Mouse (Mus musculus): ENCODE data around the gene Vmn2r121. TPM values are rescaled to one million over a fixed set of nuclear protein-coding genes. Genes with fewer than 3 reads are reported as not detected.

Gene Vmn2r121
- not detected for total RNA-seq (2021)

GRCm38 (mm10) chrX:124135852-124136251, at the start of gene Vmn2r121:
TSS of gene Vmn2r121 (minus strand) at chrX:124135952.
- DNase-seq = no peak
- intact Hi-C loops (cut with DNase I) = no loop called here
